Mouse (Mus musculus): ENCODE measurements around the gene Rnf26. TPM values are rescaled to one million over a fixed set of nuclear protein-coding genes. Genes with fewer than 3 reads are reported as not detected.

Rnf26 gene
- polyA plus RNA-seq, 1 experiment = 29.5 TPM

GRCm38 (mm10) chr9:44077266-44077910 is 35.9 kb downstream of the Rnf26 start:
- Histone ChIP-seq H3K36me3 (ENCODE audit: control insufficient read depth, insufficient read depth) (no peaks in the 10 kb centered on the region), H3K79me2 (ENCODE audit: control insufficient read depth, insufficient read depth) (no peaks in the 10 kb centered on the region), H3K4me3 (no peak overlapping the region), H3ac (ENCODE audit: control insufficient read depth, insufficient read length) (no peak overlapping the region), H3K27me3 (ENCODE audit: control insufficient read depth, insufficient read depth, insufficient read length) (no peaks in the 10 kb centered on the region), H3K4me2 (ENCODE audit: low read depth) (peak overlapping the region; percentile 27)
- TF ChIP-seq MYOD1 (IDR thresholded peaks at IDR 0.05; ENCODE audit: control insufficient read depth in 1 of 3, insufficient read length in 2 of 3, low read depth in 2 of 3) = peak in 2 of 3 experiments; percentile 64 to 77
- TF ChIP-seq MAX (IDR thresholded peaks at IDR 0.05; ENCODE audit: low read depth) = no peak

DNA sequence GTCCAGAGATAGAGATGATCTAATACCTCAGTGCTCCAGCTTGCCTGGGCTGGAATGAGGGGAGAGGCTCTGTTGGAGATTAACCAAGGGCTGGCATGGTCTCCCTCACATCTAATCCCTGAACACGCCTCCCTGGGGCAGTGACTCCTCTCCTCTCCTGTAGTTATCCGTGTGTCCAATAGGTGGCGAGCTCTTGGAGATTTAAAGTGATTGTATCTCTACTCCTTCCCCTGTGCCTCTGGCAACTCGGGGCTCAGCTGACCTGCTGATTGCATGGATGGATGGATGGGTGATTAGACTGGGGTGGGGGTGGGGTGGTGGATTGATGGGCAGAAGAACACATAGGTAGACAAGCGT is 36.6 kb downstream of the Rnf26 start:
- Histone ChIP-seq H3K27me3 (ENCODE audit: control insufficient read depth, insufficient read depth, insufficient read length) (no peaks in the 10 kb centered on the region), H3K4me3 (no peak overlapping the region), H3K36me3 (ENCODE audit: control insufficient read depth, insufficient read depth) (no peaks in the 10 kb centered on the region), H3ac (ENCODE audit: control insufficient read depth, insufficient read length) (no peak overlapping the region), H3K79me2 (ENCODE audit: control insufficient read depth, insufficient read depth) (no peaks in the 10 kb centered on the region), H3K4me2 (ENCODE audit: low read depth) (peak overlapping the region; percentile 27)
- TF ChIP-seq POLR2AphosphoS2 (IDR thresholded peaks at IDR 0.05; ENCODE audit: insufficient read length, low read depth) (no peak), USF1 (IDR thresholded peaks at IDR 0.05; ENCODE audit: low read depth) (no peak), TCF3 (IDR thresholded peaks at IDR 0.05; ENCODE audit: insufficient read length, low read depth) (no peak), REST (IDR thresholded peaks at IDR 0.05; ENCODE audit: insufficient read depth, insufficient read length) (no peak), MYOG (IDR thresholded peaks at IDR 0.05; ENCODE audit: control insufficient read depth in 1 of 3, insufficient read depth in 1 of 3, insufficient read length in 2 of 3, low read depth in 2 of 3) (no peak), SRF (IDR thresholded peaks at IDR 0.05; ENCODE audit: control insufficient read depth, insufficient read length, low read depth) (no peak), POLR2A (IDR thresholded peaks at IDR 0.05; ENCODE audit: insufficient read length, low read depth) (no peak), MAX (IDR thresholded peaks at IDR 0.05; ENCODE audit: low read depth) (no peak)

DNA sequence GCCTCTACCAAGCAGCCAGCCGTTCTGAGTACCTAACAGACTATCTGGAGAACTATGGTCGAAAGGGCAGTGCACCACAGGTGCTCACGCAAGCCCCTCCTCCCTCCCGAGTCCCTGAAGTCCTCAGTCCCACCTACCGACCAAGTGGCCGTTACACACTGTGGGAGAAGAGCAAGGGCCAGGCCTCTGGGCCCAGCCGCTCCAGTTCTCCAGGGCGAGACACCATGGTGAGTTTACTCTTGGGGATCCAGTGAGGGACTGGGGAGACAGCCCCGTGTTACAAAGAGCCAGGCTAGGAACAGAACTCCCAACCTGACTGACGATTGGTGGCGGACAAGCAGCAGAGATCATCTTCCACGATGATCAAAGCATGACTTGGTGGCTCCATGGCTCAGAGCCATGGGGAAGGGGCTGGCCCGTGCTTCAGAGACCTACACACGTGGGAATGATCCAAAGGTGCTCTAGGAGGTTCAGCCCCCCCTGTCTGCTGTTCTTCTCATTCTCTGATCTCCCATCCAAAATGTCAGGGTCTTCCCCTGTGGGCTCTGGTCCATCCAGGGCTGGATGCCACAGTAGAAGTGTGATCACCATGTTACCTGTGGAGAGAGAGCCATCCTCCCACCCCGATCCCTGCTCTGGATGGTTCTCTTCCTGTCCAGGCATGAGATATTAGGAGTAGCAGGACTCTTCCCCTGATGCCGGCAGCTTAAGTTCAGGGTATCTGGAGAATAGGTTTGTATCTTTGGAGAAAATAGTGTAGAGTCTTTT is 37.1 kb downstream of the Rnf26 start:
- TF ChIP-seq TCF12 (IDR thresholded peaks at IDR 0.05; ENCODE audit: insufficient read depth, poor library complexity, severe bottlenecking) (no peak), POLR2A (IDR thresholded peaks at IDR 0.05; ENCODE audit: insufficient read length, low read depth) (no peak), MYOG (IDR thresholded peaks at IDR 0.05; ENCODE audit: control insufficient read depth in 1 of 3, insufficient read depth in 1 of 3, insufficient read length in 2 of 3, low read depth in 2 of 3) (no peak), TCF3 (IDR thresholded peaks at IDR 0.05; ENCODE audit: insufficient read length, low read depth) (no peak), MAX (IDR thresholded peaks at IDR 0.05; ENCODE audit: low read depth) (no peak), MYOD1 (IDR thresholded peaks at IDR 0.05; ENCODE audit: control insufficient read depth in 1 of 3, insufficient read length in 2 of 3, low read depth in 2 of 3) (no peak), USF1 (IDR thresholded peaks at IDR 0.05; ENCODE audit: low read depth) (no peak), SRF (IDR thresholded peaks at IDR 0.05; ENCODE audit: control insufficient read depth, insufficient read length, low read depth) (no peak), REST (IDR thresholded peaks at IDR 0.05; ENCODE audit: insufficient read depth, insufficient read length) (no peak), POLR2AphosphoS2 (IDR thresholded peaks at IDR 0.05; ENCODE audit: insufficient read length, low read depth) (no peak), E2F4 (IDR thresholded peaks at IDR 0.05; ENCODE audit: insufficient read depth) (no peak), CEBPB (IDR thresholded peaks at IDR 0.05; ENCODE audit: insufficient read depth, poor library complexity, severe bottlenecking) (no peak)
- H3ac ChIP-seq (ENCODE audit: control insufficient read depth, insufficient read length) = no peak overlapping the region
- H3K79me2 ChIP-seq (ENCODE audit: control insufficient read depth, insufficient read depth) = no peaks in the 10 kb centered on the region
- H3K4me2 ChIP-seq (ENCODE audit: low read depth) = no peak overlapping the region
- no peak overlapping the region for H3K4me3 ChIP-seq
- H3K36me3 ChIP-seq (ENCODE audit: control insufficient read depth, insufficient read depth) = no peaks in the 10 kb centered on the region
- H3K27me3 ChIP-seq (ENCODE audit: control insufficient read depth, insufficient read depth, insufficient read length) = no peaks in the 10 kb centered on the region

DNA sequence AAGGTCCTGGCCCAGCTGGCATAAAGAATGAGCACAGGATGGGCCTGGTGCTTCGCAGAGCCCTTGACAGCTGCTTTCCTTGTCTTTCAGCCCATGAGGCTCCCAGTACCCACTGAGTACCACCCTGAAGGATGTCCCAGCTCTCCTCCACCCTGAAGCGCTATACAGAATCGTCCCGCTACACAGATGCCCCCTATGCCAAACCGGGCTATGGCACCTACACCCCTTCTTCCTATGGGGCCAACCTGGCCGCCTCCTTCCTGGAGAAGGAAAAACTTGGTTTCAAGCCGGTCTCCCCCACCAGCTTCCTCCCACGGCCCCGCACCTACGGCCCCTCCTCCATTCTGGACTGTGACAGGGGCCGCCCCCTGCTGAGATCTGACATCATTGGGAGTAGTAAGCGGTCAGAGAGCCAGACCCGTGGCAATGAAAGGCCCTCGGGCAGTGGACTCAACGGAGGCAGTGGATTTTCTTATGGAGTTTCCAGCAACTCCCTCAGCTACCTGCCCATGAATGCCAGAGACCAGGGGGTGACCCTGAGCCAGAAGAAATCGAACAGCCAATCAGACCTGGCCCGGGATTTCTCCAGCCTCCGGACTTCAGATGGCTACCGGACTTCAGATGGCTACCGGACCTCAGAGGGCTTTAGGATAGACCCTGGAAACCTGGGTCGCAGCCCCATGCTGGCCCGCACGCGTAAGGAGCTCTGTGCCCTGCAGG is 37.9 kb downstream of the Rnf26 start:
- Histone ChIP-seq H3K4me3 (no peak overlapping the region), H3K79me2 (ENCODE audit: control insufficient read depth, insufficient read depth) (no peaks in the 10 kb centered on the region), H3K4me2 (ENCODE audit: low read depth) (no peak overlapping the region), H3ac (ENCODE audit: control insufficient read depth, insufficient read length) (no peak overlapping the region), H3K36me3 (ENCODE audit: control insufficient read depth, insufficient read depth) (no peaks in the 10 kb centered on the region), H3K27me3 (ENCODE audit: control insufficient read depth, insufficient read depth, insufficient read length) (no peaks in the 10 kb centered on the region)
- no peak for TF ChIP-seq MYOG (IDR thresholded peaks at IDR 0.05; ENCODE audit: control insufficient read depth in 1 of 3, insufficient read depth in 1 of 3, insufficient read length in 2 of 3, low read depth in 2 of 3)
